Mouse (Mus musculus): ENCODE results near the gene Atat1.

Gene Atat1

DNA sequence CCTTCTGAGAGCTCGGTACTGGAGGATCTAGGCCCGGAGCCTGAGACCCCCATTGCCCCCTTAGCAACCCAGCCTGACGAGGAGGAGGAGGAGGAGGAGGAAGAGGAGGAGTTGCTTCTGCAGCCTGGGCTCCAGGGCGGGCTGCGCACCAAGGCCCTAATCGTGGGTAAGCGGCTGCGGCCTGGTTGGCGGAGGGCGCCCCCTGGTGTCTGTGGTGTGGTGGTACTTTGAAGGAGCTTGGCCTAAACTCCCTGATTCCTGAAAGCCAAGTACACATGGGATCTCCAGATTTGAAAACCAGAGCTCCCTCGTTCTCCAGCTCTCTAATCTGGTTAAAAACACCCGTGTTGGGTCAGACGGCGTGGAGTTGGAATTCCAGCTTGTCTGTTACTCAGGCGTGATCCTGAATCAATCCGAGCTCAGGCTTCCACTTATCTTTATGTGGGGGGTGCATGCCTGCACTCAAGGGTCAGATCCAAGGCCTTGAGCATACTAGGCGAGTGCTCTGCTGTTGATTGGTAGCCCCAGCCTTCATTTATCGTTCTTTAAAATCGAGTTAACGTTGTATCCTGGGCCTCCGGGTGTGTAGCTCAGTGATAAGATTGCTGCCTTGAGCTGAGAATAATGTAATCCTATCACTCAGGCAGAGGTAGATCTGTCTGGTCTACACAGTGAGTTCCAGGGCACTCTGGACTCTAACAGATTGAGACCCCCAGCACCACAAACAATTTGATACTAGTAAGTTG, 35.9 kb downstream of the Atat1 start:
- DNase-seq (ENCODE audit: low spot score in 2 of 2) = peak; percentile 86 to 92

GRCm38 (mm10) chr17:35870884-35871696, 38.8 kb downstream of the Atat1 start:
- DNase-seq (ENCODE audit: low spot score in 2 of 2) = no peak

DNA sequence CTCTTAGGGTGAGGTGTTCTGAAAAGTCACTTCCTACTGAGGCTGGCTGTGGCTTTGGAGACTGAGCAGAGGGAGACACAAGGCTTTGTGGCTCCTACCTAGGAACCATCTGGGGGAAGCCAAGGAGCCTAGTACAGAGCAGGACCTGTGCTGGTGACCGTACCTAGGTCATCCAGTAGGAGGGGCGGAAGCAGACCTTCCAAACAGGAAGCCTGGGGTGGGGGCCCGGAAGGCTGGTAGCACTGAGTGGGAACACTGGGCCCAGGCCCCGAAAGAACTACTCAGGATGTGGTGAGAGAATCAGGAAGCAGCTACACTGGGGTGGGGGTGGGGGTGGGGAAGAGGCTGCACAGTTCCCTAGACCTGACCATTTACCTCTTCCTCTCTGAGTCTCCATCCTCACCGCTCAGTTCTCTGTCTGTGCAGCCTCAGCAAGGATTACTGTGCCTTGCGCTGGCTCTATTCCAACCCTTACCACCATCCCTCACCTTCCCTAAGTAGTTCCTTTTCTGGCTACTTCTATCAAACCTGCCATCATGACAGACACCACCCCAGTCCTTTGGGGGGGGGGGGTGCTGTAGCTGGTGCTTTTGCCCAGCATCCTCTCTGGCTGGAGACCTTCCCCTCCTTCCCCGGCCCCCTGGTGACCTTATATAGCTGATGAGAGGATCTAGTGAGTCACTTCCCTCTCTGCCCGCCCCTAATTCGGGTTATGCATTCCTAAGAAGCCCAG, 39.6 kb downstream of the Atat1 start:
- no peak for DNase-seq (ENCODE audit: low spot score in 2 of 2)

GRCm38 (mm10) chr17:35869346-35870067, 40.4 kb downstream of the Atat1 start:
- no peak for DNase-seq (ENCODE audit: low spot score in 2 of 2)

- DNase-seq (ENCODE audit: low spot score in 2 of 2) = no peak
Observed at GRCm38 (mm10) chr17:35868961-35869345, 40.9 kb downstream of the Atat1 start.

GRCm38 (mm10) chr17:35868165-35868820, 41.6 kb downstream of the Atat1 start:
- DNase-seq (ENCODE audit: low spot score in 2 of 2) = no peak

DNA sequence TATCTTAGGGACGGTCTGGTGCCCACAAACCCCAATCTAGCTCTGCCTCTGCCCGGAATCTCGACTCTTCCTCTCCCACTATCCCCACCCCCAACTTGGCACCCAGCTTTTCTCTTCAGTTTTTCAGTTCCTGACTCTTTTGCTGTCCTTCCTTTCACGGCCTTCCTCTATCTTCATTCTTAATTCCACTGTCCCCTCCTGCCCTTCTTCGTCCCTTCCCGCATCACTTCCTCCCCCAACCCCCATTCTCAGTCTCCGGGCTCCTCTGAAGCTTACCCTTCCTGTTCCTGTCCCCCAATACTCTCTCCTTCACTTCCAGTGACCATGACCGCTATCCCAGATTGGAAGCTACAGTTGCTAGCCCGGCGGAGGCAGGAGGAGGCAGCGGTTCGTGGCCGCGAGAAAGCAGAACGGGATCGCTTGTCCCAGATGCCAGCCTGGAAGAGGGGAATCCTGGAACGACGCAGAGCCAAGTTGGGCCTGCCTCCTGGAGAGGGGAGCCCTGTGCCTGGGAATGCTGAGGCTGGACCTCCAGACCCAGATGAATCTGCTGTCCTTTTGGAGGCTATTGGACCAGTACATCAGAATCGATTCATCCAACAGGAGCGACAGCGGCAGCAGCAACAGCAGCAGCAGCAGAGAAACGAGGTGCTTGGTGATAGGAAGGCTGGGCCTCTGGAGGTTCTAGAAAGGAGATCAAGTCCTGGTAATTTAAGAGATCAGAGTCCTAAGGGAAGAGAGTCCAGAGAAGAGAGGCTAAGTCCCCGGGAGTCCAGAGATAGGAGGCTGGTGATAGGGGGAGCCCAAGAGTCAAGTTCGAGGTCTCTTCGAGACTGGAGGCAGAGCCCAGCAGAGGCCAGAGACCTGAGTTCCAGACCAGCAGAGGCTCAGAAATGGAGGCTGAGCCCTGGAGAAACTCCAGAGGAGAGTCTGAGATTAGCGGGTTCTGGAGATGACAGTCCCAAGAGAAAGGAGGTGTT, 42.7 kb downstream of the Atat1 start:
- DNase-seq (ENCODE audit: low spot score in 2 of 2) = no peak

- DNase-seq (ENCODE audit: low spot score in 2 of 2) = peak; percentile 69 to 70
Observed at GRCm38 (mm10) chr17:35866281-35866831, 43.5 kb downstream of the Atat1 start.

DNA sequence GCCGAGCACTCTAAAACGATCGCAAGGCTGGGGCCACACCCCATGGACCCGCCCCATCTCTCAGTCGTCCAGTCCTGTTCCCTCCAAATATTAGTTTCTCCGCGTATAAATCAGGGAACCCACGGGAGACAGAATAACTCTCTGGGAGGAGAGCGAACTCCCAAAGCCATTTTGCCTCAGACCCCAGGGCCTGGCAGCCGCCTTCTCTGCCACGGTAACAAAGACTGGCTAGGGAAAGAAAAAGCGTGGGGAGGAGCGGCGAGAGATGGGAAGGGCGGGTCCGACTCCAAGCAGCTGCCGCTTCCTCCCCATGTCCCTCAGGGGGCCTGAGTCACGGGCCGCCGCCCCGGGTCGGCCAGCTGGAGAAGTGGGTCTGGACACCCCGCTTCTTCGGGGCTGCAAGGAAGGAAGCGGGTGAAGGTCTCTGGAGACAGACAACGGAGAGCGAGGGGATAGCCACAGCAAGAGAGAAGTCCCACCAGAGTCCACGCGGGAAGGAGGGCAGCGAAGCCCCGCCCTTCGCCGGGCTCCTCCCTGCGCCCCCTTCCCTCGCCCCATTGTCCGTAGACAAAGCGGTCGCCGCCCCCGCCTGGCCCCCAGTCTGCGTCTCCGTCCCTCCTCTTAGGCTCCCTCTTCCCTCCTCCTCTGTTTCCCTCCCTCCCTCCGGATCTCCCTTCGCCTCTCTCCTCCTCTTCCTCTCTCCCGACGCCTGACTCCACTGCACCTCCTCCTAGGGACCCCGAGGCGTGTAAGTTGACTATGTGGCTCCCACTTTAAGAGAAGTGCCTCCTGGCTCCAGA, 44.2 kb downstream of the Atat1 start, which contains the start of gene Ppp1r18:
Gene Ppp1r18 (plus strand): TSS at position 113 of the 800 bp plus-strand sequence.
- DNase-seq (ENCODE audit: low spot score in 2 of 2) = peak; percentile 81 to 83

GRCm38 (mm10) chr17:35864832-35865353, 45.0 kb downstream of the Atat1 start:
- no peak for DNase-seq (ENCODE audit: low spot score in 2 of 2)

DNA sequence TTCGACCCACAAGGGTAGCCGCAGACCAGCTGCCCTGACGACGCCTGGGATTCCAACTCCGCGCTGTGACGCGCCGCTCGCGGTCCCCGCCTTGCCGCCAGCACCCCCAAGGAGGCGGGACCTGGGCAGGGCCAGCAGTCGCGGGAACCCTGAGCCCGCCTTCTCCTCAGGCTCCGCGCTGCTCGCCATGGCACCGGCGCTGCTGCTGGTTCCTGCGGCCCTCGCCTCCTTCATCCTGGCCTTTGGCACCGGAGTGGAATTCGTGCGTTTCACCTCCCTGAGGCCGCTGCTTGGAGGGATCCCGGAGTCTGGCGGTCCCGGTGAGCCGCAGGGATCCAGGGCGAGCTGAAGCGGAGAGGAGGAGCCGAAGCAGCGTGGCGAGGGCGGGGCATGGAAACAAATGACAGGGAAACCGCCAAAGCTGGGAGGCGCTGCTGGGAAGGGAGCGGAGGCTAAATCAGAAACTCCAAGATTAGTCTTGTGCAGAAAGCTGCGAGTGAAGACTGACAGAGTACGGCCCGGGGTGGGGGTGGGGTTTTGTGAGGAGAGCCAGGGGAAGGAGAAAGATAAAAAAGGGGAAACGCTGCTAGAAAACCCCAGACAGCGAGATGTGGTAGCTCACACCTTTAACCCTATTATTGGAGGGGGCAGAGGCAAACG, 48.5 kb downstream of the Atat1 start, which contains the start of gene Nrm:
Gene Nrm (plus strand): TSS at position 121 of the 660 bp plus-strand sequence.
- DNase-seq (ENCODE audit: low spot score in 2 of 2) = peak; percentile 87 to 89

DNA sequence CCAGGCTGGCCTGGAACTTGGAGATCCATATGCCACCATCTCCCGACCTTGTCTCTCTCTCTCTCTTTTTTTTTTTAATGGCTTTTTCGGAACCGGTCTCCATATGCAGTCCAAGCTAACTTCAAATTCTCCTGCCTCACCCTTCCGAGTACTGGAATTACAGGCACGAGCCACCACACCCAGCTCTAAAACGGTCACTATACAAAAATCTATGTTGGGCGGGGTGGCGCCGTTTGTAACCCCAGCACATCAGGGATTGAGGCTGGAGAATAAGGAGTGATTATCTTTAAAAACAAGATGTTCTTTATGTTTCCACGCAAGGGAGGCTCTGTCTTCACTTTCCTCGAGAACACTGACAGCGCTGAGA, 49.1 kb downstream of the Atat1 start:
- DNase-seq (ENCODE audit: low spot score in 2 of 2) = no peak

DNA sequence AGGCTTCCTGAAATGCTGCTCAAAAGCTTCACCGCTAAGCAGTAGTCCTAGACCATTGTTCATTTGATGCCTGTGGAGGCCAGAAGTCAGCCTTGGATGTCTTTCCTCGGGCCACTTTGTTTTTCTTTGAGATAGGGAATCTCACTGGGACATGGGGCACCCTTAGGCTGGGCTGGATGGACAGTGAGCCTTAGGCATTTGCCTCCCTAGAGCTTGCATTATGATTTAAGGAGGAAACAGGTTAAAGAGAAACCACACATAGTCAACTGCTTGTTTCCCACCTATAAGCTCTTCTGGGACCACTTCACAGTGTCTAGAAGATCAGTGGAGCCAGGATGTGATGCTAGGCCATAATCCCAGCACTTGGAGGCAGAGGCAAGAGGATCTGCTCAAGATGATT, 50.0 kb downstream of the Atat1 start:
- no peak for DNase-seq (ENCODE audit: low spot score in 2 of 2)

DNA sequence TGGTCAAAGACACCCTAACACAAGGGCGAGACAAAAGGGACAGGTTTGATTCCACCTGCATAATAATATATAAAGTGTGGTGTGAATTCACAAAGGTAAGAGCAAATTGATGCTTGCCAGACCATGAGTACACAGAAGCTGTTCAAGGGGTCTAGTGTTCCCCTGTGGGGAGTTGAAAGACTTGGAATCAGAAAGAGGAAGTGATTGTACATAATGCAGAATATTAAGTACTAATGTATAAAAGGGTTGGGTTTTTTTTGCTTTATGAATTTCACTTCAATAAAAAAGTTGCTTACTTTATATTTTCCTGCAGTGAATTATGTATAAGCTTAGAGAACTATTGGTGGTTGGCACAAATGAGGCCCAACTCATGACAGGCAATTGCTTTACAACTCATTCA, 50.5 kb downstream of the Atat1 start:
- no peak for DNase-seq (ENCODE audit: low spot score in 2 of 2)

DNA sequence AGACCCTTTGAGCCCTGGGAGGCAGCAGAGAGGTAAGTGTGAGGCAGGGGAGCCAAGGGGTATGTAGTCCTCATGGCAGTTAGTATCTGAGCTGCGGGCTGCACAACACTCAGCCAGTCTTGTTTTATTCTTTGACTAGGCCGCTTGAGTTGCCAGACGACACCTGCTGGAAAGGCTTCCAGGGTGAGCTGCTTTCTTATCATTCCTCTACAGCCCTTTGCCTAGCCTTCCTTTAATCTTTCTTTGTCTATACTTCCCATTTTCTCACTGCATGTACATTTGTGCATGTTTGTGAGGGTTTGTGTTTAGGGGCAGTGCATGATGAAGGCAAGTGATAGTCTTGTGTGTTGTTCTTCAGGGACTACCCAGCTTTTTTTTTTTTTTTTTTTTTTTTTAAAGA, 58.9 kb downstream of the Atat1 start:
- no peak for DNase-seq (ENCODE audit: low spot score in 2 of 2)

DNA sequence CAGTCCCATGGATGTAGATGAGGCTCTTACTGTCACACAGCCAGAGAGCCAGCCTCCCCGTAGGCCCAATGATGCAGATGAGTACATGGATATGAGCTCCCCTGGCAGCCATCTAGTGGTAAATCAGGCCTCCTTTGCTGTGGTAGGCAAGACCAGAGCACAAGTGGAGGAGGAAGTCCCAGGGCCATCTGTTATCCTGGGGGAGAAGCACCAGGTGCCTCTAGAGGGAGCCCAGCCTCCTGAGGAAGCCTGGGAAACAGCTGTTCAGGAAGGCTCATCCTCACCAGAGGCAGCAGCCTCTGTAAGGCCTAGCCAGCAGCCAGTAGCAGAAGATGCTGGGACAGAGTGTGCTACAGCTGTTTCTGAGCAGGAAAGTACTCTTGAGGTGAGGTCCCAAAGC, 61.8 kb downstream of the Atat1 start:
- DNase-seq (ENCODE audit: low spot score in 2 of 2) = peak in 1 of 2 experiments; percentile 16

All from urinary bladder, postnatal 4 days (tissue).